Mouse (Mus musculus) MEL (cell line): Measurements from ENCODE around the gene Dnm2. TPM values are rescaled to one million over a fixed set of nuclear protein-coding genes. Genes with fewer than 3 reads are reported as not detected.
"Not testable (repeated sequence)": the region's sequence is repeated elsewhere in the genome, so short reads cannot be mapped to it uniquely, and the experiment has no call there.

Experiments used
- DNase-seq: peaks from one replicate; pipeline ENCODE4 v3.0.0; 2011; ENCODE audit warnings: low read depth, low spot score
- H3K27ac ChIP-seq: 2 replicates; pipeline ENCODE4 v1.5.1; 2012; ENCODE audit warnings: low read depth, mild to moderate bottlenecking, control low read depth, low read length, moderate library complexity; ENCODE audit not compliant: control insufficient read depth
- H3K27me3 ChIP-seq, 2 experiments: fragments of 150-350 bp in 1 of 2; sonication (generic) in 1 of 2; 2 replicates each; pipeline ENCODE4 v1.6.1; 2012; ENCODE audit warnings: low read length in 2 of 2, mild to moderate bottlenecking in 2 of 2, improper control_type of control experiment in 1 of 2, moderate library complexity in 1 of 2; ENCODE audit not compliant: insufficient read depth in 2 of 2, control insufficient read depth in 1 of 2
- H3K36me3 ChIP-seq, 2 experiments: 2 replicates each; pipeline ENCODE4 v1.6.1; 2012 to 2014; ENCODE audit warnings: low read length in 2 of 2, improper control_type of control experiment in 1 of 2, inconsistent platforms in 1 of 2, mild to moderate bottlenecking in 1 of 2; ENCODE audit not compliant: insufficient read depth in 2 of 2, control insufficient read depth in 1 of 2
- H3K4me1 ChIP-seq, 2 experiments: fragments of 150-350 bp in 1 of 2; sonication (generic) in 1 of 2; 2 replicates each; pipeline ENCODE4 v1.6.1; 2012; ENCODE audit warnings: low read length in 2 of 2, improper control_type of control experiment in 1 of 2, mild to moderate bottlenecking in 1 of 2; ENCODE audit not compliant: insufficient read depth in 2 of 2, control insufficient read depth in 1 of 2
- H3K4me3 ChIP-seq, 2 experiments: fragments of 150-350 bp in 1 of 2; sonication (generic) in 1 of 2; 2 replicates each; pipeline ENCODE4 v1.5.1; 2012; ENCODE audit warnings: low read depth in 2 of 2, low read length in 2 of 2, mild to moderate bottlenecking in 2 of 2, moderate library complexity in 2 of 2, control low read depth in 1 of 2, improper control_type of control experiment in 1 of 2; ENCODE audit not compliant: control insufficient read depth in 1 of 2, insufficient read depth in 1 of 2
- H3K79me2 ChIP-seq: 2 replicates; pipeline ENCODE4 v1.6.1; 2012; ENCODE audit warnings: mild to moderate bottlenecking, low read length, moderate library complexity; ENCODE audit not compliant: control insufficient read depth, poor library complexity, insufficient read depth
- H3K9ac ChIP-seq: 2 replicates; pipeline ENCODE4 v1.6.1; 2012; ENCODE audit warnings: low read depth, mild to moderate bottlenecking, control low read depth, low read length, moderate library complexity; ENCODE audit not compliant: control insufficient read depth, poor library complexity, severe bottlenecking
- H3K9me3 ChIP-seq: fragments of 150-350 bp; sonication (generic); replicated peaks from 2 replicates; pipeline ENCODE4 v1.6.1; 2012; ENCODE audit warnings: mild to moderate bottlenecking, low read length, improper control_type of control experiment, moderate library complexity; ENCODE audit not compliant: insufficient read depth
- BHLHE40 ChIP-seq: IDR thresholded peaks from 2 replicates; pipeline ENCODE4 v1.6.1; 2012; ENCODE audit warnings: low read depth, mild to moderate bottlenecking, inconsistent platforms, low read length, improper control_type of control experiment, borderline replicate concordance
- CHD1 ChIP-seq: IDR thresholded peaks from 2 replicates; pipeline ENCODE4 v1.6.1; 2012; ENCODE audit warnings: low read depth, mild to moderate bottlenecking, inconsistent platforms, low read length, improper control_type of control experiment
- CTCF ChIP-seq, 3 experiments: IDR thresholded peaks in 2 of 3; conservative IDR thresholded peaks in 1 of 3; 2 replicates each; pipeline ENCODE4 v1.5.1; 2011 to 2012; ENCODE audit warnings: low read length in 3 of 3, low read depth in 2 of 3, mild to moderate bottlenecking in 2 of 3, improper control_type of control experiment in 1 of 3, inconsistent platforms in 1 of 3, mixed read lengths in 1 of 3, moderate library complexity in 1 of 3; ENCODE audit not compliant: control insufficient read depth in 1 of 3, insufficient read depth in 1 of 3, poor library complexity in 1 of 3, severe bottlenecking in 1 of 3
- ELF1 ChIP-seq: IDR thresholded peaks from 2 replicates; pipeline ENCODE4 v1.6.1; 2014; ENCODE audit warnings: low read depth, mild to moderate bottlenecking, inconsistent platforms, low read length, improper control_type of control experiment, moderate library complexity
- EP300 ChIP-seq, 2 experiments: IDR thresholded peaks; 2 replicates each; pipeline ENCODE4 v1.6.1; 2011; ENCODE audit warnings: improper control_type of control experiment in 2 of 2, low read length in 2 of 2, low read depth in 1 of 2, mild to moderate bottlenecking in 1 of 2
- ETS1 ChIP-seq: IDR thresholded peaks from 2 replicates; pipeline ENCODE4 v1.6.1; 2012; ENCODE audit warnings: low read depth, mild to moderate bottlenecking, inconsistent platforms, low read length, improper control_type of control experiment, moderate library complexity
- GATA1 ChIP-seq: IDR thresholded peaks from 2 replicates; pipeline ENCODE4 v1.6.1; 2011; ENCODE audit warnings: low read depth, low read length, improper control_type of control experiment
- HCFC1 ChIP-seq: IDR thresholded peaks from 2 replicates; pipeline ENCODE4 v1.6.1; 2012; ENCODE audit warnings: low read depth, mild to moderate bottlenecking, inconsistent platforms, low read length, improper control_type of control experiment, moderate library complexity
- JUND ChIP-seq: IDR thresholded peaks from 2 replicates; pipeline ENCODE4 v1.6.1; 2011; ENCODE audit warnings: low read depth, mild to moderate bottlenecking, improper control_type of control experiment, low read length
- MAFK ChIP-seq: IDR thresholded peaks from 2 replicates; pipeline ENCODE4 v1.6.1; 2011; ENCODE audit warnings: low read depth, mild to moderate bottlenecking, low read length, improper control_type of control experiment, borderline replicate concordance
- MAX ChIP-seq: IDR thresholded peaks from 2 replicates; pipeline ENCODE4 v1.6.1; 2011; ENCODE audit warnings: low read length, improper control_type of control experiment
- MXI1 ChIP-seq: IDR thresholded peaks from 2 replicates; pipeline ENCODE4 v1.6.1; 2011; ENCODE audit warnings: mild to moderate bottlenecking, low read depth, low read length, improper control_type of control experiment
- MYB ChIP-seq: IDR thresholded peaks from 2 replicates; pipeline ENCODE4 v1.6.1; 2011; ENCODE audit warnings: mild to moderate bottlenecking, low read depth, low read length, improper control_type of control experiment
- RAD21 ChIP-seq: IDR thresholded peaks from 2 replicates; pipeline ENCODE4 v1.6.1; 2011; ENCODE audit warnings: mild to moderate bottlenecking, low read depth, low read length, improper control_type of control experiment
- SIN3A ChIP-seq: IDR thresholded peaks from 2 replicates; pipeline ENCODE4 v1.6.1; 2012; ENCODE audit warnings: low read length, improper control_type of control experiment, inconsistent platforms
- SMC3 ChIP-seq: IDR thresholded peaks from 2 replicates; pipeline ENCODE4 v1.6.1; 2011; ENCODE audit warnings: low read depth, low read length, improper control_type of control experiment
- TBP ChIP-seq: IDR thresholded peaks from 2 replicates; pipeline ENCODE4 v1.8.0; 2011; ENCODE audit warnings: low read depth, low read length, improper control_type of control experiment
- USF1 ChIP-seq: IDR thresholded peaks from 2 replicates; pipeline ENCODE4 v1.6.1; 2014; ENCODE audit warnings: low read depth, mild to moderate bottlenecking, inconsistent platforms, low read length, improper control_type of control experiment, moderate library complexity
- USF2 ChIP-seq, 2 experiments: IDR thresholded peaks; 2 replicates each; pipeline ENCODE4 v1.6.1; 2011 to 2012; ENCODE audit warnings: improper control_type of control experiment in 2 of 2, low read length in 2 of 2, borderline replicate concordance in 1 of 2, inconsistent platforms in 1 of 2, low read depth in 1 of 2, mild to moderate bottlenecking in 1 of 2; ENCODE audit not compliant: insufficient read depth in 1 of 2
- ZC3H11A ChIP-seq: IDR thresholded peaks from 2 replicates; pipeline ENCODE4 v1.6.1; 2012; ENCODE audit warnings: low read depth, mild to moderate bottlenecking, inconsistent platforms, low read length, improper control_type of control experiment
- ZMIZ1 ChIP-seq: IDR thresholded peaks from 2 replicates; pipeline ENCODE4 v1.6.1; 2012; ENCODE audit warnings: low read depth, mild to moderate bottlenecking, inconsistent platforms, low read length, improper control_type of control experiment, moderate library complexity
- ZNF384 ChIP-seq: IDR thresholded peaks from 2 replicates; pipeline ENCODE4 v1.6.1; 2012; ENCODE audit warnings: low read depth, mild to moderate bottlenecking, inconsistent platforms, low read length, improper control_type of control experiment
- polyA plus RNA-seq, 2 experiments: library from polyadenylated mRNA; stranded (reverse) in 1 of 2; unstranded in 1 of 2; fragments of >175 nt in 1 of 2; fragments of >200 nt in 1 of 2; gene quantifications; 2 replicates each; pipeline versions ENCODE4 v1.2.1 to v1.2.4; 2012; ENCODE audit warnings: low replicate concordance in 2 of 2, low read depth in 1 of 2; ENCODE audit not compliant: insufficient read length in 2 of 2, insufficient read depth in 1 of 2, missing spikeins in 1 of 2
- total RNA-seq: library from RNA; depleted of rRNA; stranded (reverse); fragments of 300-350 nt; gene quantifications from 2 replicates; pipeline ENCODE4 v1.2.3, GENCODE M21; 2012

Gene Dnm2
- total and polyA plus RNA-seq, 3 experiments: 117 to 832 (median 237) TPM

DNA sequence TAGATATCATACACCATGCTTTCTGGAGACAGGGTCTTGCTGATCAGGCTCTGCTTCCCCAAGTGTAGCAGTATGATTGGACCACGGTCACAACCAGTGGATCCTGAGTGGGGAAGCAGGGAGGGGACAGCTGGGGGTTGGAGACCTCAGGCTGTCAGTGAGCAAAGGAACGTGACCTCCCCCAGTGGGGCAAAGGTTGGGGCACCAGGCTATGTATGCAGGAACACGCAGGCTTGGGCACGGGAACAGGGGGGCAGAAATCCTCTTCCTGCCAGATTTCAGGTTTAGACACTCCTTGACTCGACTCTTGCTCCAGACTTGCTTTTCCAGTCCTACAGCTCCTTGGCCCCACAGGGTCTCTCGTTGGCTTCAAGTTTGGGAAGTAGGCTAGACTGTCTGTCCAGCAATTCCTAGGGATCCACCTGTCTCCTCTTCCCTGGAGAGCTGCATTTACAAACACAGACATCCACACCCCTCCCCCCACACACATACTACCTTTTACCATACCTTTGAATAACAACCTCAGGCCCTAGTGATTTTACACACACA is 93.3 kb downstream of the Dnm2 start:
- Histone ChIP-seq H3K4me3 (no peak overlapping the region), H3K36me3 (0 out of 4 replicates have a peak, but pooled peaks cover 0 to 2% of the 10 kb centered on the region in 2 experiments), H3K9ac (no peak overlapping the region), H3K27me3 (no peaks in the 10 kb centered on the region), H3K4me1 (peaks cover 0 to 5% of the 10 kb centered on the region in 2 experiments; a peak in 1 of 4 replicates), H3K79me2 (no peaks in the 10 kb centered on the region), H3K9me3 (no peaks in the 10 kb centered on the region), H3K27ac (no peak overlapping the region)
- no peak for DNase-seq
- TF ChIP-seq TBP: no peak
- no peak for TF ChIP-seq MAFK
- TF ChIP-seq GATA1: no peak
- TF ChIP-seq JUND: no peak

DNA sequence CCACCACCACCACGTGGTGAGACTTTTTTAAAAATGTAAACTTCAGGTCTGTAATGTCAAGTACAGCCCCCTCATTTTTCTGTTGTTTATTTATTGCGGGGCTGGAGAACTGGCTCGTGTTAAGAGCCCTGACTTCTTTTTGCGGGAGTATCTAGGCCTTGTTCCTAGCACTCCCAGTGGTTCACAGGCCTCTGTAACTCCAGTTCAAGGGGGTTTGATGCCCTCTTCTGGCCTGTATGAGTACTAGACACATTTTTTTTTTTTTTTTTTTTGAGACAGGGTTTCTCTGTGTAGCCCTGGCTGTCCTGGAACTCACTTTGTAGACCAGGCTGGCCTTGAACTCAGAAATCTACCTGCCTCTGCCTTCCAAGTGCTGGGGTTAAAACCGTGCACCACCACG is 94.0 kb downstream of the Dnm2 start:
- TF ChIP-seq ZNF384: peak; percentile 95
- TF ChIP-seq CTCF (IDR thresholded peaks at IDR 0.05 in 2 of 3, conservative IDR thresholded peaks at IDR 0.05 in 1 of 3; ENCODE audit: control insufficient read depth in 1 of 3, insufficient read depth in 1 of 3, low read depth in 2 of 3, low read length in 3 of 3, poor library complexity in 1 of 3, severe bottlenecking in 1 of 3): peak in 2 of 3 experiments; percentile 45 to 52; a peak in 4 of 6 replicates
- 0 out of 2 replicates have a peak, but pooled peaks have one; percentile 27 for TF ChIP-seq ZC3H11A
- TF ChIP-seq SMC3: peak; percentile 51
- peak; percentile 53 for TF ChIP-seq RAD21
- not testable (repeated sequence) for H3K9me3 ChIP-seq, H3K79me2 ChIP-seq, H3K4me3 ChIP-seq, H3K27me3 ChIP-seq, H3K4me1 ChIP-seq, H3K9ac ChIP-seq, H3K27ac ChIP-seq, H3K36me3 ChIP-seq
- DNase-seq: peak; percentile 68

DNA sequence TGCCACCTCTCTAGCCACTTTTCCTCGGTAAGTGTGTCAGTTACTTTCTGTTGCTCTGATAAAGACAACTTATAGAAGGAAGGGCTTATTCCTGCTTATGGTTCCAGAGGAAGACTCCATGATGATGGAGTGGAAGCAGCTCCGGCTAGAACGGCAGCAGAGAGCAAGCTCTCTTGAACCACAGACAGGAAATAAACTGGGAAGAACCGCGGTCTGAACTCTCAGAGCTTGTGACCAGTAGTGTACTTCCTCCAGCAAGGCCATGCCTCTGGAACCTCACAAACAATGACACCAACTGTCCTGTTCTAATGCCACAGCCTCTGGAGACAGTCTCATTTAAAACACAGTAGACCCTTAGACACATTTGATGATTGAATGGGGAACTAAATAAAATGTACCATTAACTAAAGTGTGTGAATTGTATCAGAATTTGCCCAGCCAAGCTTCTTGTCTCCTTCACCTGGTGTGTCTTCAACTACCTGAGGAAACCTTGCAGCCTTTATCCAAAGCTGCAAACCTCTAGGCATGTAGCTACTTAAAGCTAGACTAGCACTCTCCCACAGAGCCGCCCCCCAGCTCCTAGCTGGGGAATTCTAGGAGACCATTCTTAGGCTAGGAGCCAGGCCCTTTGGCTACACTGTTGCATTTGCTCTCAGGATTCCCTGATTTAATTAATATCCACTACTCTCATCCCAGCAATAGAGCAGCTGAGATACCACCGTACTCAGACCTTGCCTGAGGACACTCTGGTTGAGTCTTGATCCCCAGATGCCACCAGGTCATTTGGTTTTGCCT is 100.6 kb downstream of the Dnm2 start:
- Histone ChIP-seq H3K4me3 (peak overlapping the region; percentile 50 to 62), H3K27ac (peak overlapping the region; percentile 45), H3K36me3 (peaks cover 0 to 30% of the 10 kb centered on the region in 2 experiments; a peak in 2 of 4 replicates), H3K9me3 (no peaks in the 10 kb centered on the region), H3K4me1 (peaks cover 12 to 39% of the 10 kb centered on the region in 2 experiments), H3K79me2 (no peaks in the 10 kb centered on the region; the same call in 1 of the 2 replicates), H3K9ac (peak overlapping the region; percentile 53), H3K27me3 (no peaks in the 10 kb centered on the region)
- TF ChIP-seq SIN3A (0 out of 2 replicates have a peak, but pooled peaks have one; percentile 27), MXI1 (peak; percentile 48; the same call in 1 of the 2 replicates), BHLHE40 (no peak), USF1 (0 out of 2 replicates have a peak, but pooled peaks have one; percentile 7), USF2 (IDR thresholded peaks at IDR 0.05; ENCODE audit: borderline replicate concordance in 1 of 2, insufficient read depth in 1 of 2, low read depth in 1 of 2, low read length in 2 of 2) (no peak), MAFK (no peak), EP300 (IDR thresholded peaks at IDR 0.05; ENCODE audit: low read depth in 1 of 2, low read length in 2 of 2) (0 out of 4 replicates have a peak, but pooled peaks of 1 of the 2 experiments have one; percentile 49), MYB (0 out of 2 replicates have a peak, but pooled peaks have one; percentile 5), HCFC1 (0 out of 2 replicates have a peak, but pooled peaks have one; percentile 14), CHD1 (0 out of 2 replicates have a peak, but pooled peaks have one; percentile 73), MAX (peak; percentile 45; the same call in 1 of the 2 replicates), ELF1 (peak; percentile 25; the same call in 1 of the 2 replicates), ETS1 (peak; percentile 5; the same call in 1 of the 2 replicates), ZMIZ1 (peak; percentile 46; the same call in 1 of the 2 replicates)
- DNase-seq: peak; percentile 65
